Mouse (Mus musculus) spleen, adult 2 months (tissue): ENCODE measurements at regions not wholly inside any gene's neighbourhood (a gene's known extent, or its start where the extent isn't known, plus 50 kb on each side); places are given as distances from the start of the nearest gene placed in this dataset.
A peak's percentile ranks its signal among the peaks of the same experiment; 100 is the strongest.

ENCODE experiments used
- DNase-seq, 2 experiments: peaks; one replicate each; pipeline versions ENCODE4 v3.0.0 to v3.0.0-alpha.2; 2012 to 2021; ENCODE audit warnings: low spot score in 2 of 2, low read depth in 1 of 2
- H3K27ac ChIP-seq: fragments of 200-500 bp; 2 replicates; pipeline ENCODE4 v1.5.1; 2012; ENCODE audit warnings: low read length, inconsistent platforms; ENCODE audit not compliant: insufficient read depth
- H3K27me3 ChIP-seq: fragments of 200-500 bp; 2 replicates; pipeline ENCODE4 v1.6.1; 2012; ENCODE audit warnings: mild to moderate bottlenecking, moderate library complexity, low read length, inconsistent platforms; ENCODE audit not compliant: control insufficient read depth, insufficient read depth
- H3K36me3 ChIP-seq: fragments of 200-500 bp; 2 replicates; pipeline ENCODE4 v1.6.1; 2012; ENCODE audit warnings: mild to moderate bottlenecking, low read length, inconsistent platforms; ENCODE audit not compliant: control insufficient read depth, insufficient read depth
- H3K4me1 ChIP-seq: fragments of 200-500 bp; 2 replicates; pipeline ENCODE4 v1.6.1; 2011; ENCODE audit warnings: inconsistent platforms; ENCODE audit not compliant: control insufficient read depth, insufficient read depth, insufficient read length
- H3K4me3 ChIP-seq: fragments of 200-500 bp; 2 replicates; pipeline ENCODE4 v1.5.1; 2011; ENCODE audit warnings: mild to moderate bottlenecking, inconsistent platforms; ENCODE audit not compliant: insufficient read depth, insufficient read length; ENCODE audit errors: extremely low read depth
- CTCF ChIP-seq: fragments of 200-500 bp; IDR thresholded peaks from 2 replicates; pipeline ENCODE4 v1.5.1; 2011; ENCODE audit warnings: mild to moderate bottlenecking, inconsistent platforms; ENCODE audit not compliant: insufficient read depth, insufficient read length, insufficient replicate concordance; ENCODE audit errors: extremely low read depth
- POLR2A ChIP-seq: fragments of 200-500 bp; IDR thresholded peaks from 2 replicates; pipeline ENCODE4 v1.6.1; 2011; ENCODE audit warnings: low read depth, low read length, inconsistent platforms
- WGBS: fragments of 180-500 bp; shearing (Covaris S2); methylation state at CpG from one replicate; pipeline ENCODE4 v1.1.7; 2018; 5-methylcytosine and 5-hydroxymethylcytosine counted together

DNA sequence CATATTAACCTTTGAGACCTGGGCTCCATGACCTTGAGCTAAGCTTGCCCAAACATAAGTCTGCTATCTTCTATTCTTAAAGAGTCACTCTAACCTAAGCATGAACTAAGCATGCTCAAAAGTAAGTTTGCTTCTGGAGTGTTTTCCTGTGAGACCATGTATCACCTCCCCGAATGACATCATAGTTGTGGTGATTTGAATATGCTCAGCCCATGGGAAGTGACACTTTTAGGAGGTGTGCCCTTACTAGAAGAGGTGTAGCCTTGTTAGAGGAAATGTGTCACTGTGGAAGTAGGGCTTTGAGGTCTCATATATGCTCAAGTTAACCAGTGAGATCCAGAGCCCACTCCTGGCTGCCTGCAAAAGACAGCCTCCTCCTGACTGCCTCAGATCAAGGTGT lies 114.7 kb upstream of the Sesn3 start:
- Histone ChIP-seq H3K4me1 (no peaks in the 10 kb centered on the region), H3K36me3 (no peaks in the 10 kb centered on the region; the same call in 1 of the 2 replicates), H3K4me3 (no peak overlapping the region), H3K27me3 (no peaks in the 10 kb centered on the region), H3K27ac (no peak overlapping the region)
- TF ChIP-seq POLR2A, result no peak
- no peak for TF ChIP-seq CTCF
- whole genome bisulfite sequencing, result 94% methylated on average over 1 of the region's 1 CpGs
- DNase-seq, result peak in 1 of 2 experiments; percentile 31

DNA sequence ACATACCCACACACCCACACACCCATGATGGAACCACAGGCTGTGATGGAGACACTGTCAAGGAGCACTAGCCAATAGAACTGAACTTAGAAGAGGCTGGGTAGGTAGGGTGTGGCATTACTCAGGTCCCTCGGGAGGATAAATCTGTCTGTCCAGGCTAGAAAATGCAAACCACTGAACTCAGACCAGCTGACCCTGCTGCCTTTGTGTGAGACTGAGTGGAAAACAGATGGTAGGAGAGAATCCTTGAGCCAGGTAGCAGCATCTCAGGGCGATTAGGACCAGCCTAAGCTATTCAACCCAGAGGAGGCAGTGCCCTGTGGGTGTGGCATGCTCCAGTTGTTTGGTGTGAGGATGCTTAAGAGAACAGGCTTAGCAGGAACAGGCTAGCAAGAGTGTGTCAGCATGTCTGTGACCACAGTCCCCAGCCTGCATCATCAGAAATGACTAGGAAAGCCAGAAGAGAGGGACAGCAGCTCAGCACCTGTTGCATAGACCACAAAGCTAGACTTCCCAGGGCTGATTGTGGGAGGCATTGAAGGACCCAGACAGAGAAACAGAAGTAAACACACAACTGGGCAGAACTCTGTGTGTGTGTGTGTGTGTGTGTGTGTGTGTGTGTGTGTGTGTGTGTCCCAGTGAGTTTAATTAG lies 103.2 kb upstream of the Sesn3 start:
- peaks cover 12% of the 10 kb centered on the region; the same call in 1 of the 2 replicates for H3K4me1 ChIP-seq
- H3K4me3 ChIP-seq, result no peak overlapping the region
- WGBS, result 54% methylated on average over 2 of the region's 2 CpGs
- DNase-seq, result no peak
- H3K36me3 ChIP-seq, result no peaks in the 10 kb centered on the region
- TF ChIP-seq CTCF (no peak), POLR2A (no peak)
- H3K27me3 ChIP-seq, result no peaks in the 10 kb centered on the region
- no peak overlapping the region for H3K27ac ChIP-seq

DNA sequence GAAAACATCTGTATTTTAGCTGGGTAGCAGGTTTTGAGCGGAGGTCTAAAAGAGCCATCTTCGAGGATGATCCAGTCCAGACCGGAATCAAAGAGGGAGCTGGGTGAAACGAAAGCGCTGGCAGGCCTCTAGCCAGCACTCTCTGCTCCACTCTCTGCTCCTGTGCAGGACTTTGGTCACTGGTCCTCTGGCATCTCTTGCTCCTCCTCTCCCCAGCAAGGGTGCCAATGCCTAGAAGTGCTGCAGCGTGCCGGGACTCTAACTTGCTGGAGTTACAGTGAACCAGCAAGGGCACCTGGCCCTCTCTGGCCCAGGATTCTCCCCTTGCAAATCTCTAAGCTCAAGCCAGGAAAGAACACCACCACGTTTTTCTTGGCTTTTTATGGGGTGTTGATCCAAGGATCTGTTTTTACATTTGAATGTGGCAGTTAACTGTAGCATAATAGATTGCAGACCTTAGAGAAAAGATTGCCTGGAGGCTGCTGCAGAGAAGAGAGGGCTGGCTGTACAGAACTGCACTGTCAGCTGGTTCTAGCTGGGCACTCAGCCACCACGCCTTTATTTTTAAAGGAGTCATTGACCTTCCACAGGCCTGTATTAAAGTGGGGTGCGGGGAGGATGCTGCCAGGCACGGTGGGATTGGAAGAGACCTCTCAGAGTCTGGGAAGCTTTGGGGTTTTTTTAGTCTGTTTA lies 101.1 kb upstream of the Sesn3 start:
- no peak overlapping the region for H3K27ac ChIP-seq
- DNase-seq, result no peak
- TF ChIP-seq CTCF, result no peak
- TF ChIP-seq POLR2A, result no peak
- 75% methylated on average over 11 of the region's 11 CpGs for WGBS
- H3K36me3 ChIP-seq, result no peaks in the 10 kb centered on the region
- no peak overlapping the region for H3K4me3 ChIP-seq
- no peaks in the 10 kb centered on the region for H3K27me3 ChIP-seq
- H3K4me1 ChIP-seq, result peaks cover 12% of the 10 kb centered on the region; the same call in 1 of the 2 replicates

DNA sequence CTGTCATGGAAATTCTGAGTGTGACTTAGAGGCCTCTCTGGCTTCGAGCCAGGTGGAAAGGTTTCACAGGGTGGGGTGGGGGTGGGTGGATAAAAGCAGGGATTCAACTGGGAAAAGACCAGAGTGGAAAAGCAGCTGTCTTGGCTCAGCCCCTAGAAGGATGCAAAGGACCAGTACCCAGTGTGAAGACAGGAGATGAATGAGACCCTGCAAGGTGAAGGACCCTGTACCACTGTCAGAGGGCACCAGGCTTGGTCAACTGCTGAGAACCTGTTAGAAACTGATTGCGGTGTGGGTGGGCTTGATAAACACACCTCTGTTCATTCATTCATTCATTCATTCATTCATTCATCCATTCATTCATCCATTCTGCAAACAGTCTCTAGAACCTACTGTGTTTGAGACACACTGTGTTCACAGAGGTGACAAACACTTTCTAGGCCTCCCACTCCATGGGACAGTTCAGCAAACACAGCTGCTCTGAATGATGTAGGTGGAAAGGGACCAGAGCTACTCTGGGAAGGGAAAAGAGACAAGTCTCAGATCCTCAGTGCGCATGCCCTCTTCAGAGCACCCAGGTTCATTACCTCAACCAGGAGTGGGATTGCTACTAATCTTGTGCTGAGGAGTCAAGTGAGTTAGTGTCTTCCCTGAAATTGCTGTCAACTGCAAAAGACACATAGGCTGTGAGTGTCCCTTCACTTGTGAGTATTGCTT lies 100.4 kb upstream of the Sesn3 start:
- no peak overlapping the region for H3K4me3 ChIP-seq
- no peak for DNase-seq
- H3K36me3 ChIP-seq, result no peaks in the 10 kb centered on the region
- H3K27ac ChIP-seq, result no peak overlapping the region
- no peaks in the 10 kb centered on the region for H3K27me3 ChIP-seq
- 77% methylated on average over 3 of the region's 3 CpGs for WGBS
- H3K4me1 ChIP-seq, result peaks cover 12% of the 10 kb centered on the region; the same call in 1 of the 2 replicates
- TF ChIP-seq POLR2A (no peak), CTCF (no peak)

DNA sequence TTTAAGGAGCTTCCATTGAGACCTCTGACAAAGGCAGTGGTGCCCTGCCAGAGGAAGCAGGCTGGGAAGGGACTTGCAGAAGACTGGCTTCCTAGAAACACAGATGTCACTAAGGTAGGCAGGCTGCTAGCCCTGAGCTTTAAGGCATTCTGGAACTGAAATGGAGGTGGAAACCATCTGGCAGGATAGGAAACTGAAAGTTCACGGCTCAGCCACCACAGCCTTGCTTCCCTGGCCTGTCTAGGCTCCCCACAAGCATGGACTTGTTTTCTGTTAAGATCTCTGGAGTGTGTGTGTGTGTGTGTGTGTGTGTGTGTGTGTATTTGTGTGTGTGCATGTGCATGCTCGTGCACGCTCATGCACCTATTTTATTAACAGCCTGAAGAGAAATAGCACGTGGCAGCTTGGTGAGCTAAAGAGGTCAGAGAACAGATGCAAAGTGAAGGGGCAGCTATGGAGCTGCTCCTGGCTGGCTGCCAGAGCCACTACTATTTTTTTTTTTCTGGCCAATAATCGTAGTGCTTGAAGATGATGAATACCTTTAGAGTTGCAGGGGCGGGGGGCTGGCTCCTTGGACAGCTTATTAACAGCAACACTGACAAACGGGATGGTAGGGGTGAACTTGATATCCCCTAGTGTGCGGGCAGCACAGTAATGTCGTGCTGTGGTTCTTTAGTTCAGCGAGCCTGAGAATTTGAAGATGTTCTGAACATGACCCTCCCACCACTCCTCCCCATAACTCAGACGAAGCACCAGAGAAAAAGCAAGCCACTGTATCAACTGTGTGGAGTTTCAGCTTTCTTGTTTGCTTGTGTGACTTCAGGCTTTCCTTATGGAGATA lies 99.6 kb upstream of the Sesn3 start:
- no peaks in the 10 kb centered on the region for H3K36me3 ChIP-seq
- DNase-seq, result no peak
- H3K4me1 ChIP-seq, result peaks cover 12% of the 10 kb centered on the region; the same call in 1 of the 2 replicates
- 28% methylated on average over 11 of the region's 11 CpGs for WGBS
- H3K27ac ChIP-seq, result no peak overlapping the region
- no peak overlapping the region for H3K4me3 ChIP-seq
- no peaks in the 10 kb centered on the region for H3K27me3 ChIP-seq
- TF ChIP-seq CTCF (no peak), POLR2A (no peak)

DNA sequence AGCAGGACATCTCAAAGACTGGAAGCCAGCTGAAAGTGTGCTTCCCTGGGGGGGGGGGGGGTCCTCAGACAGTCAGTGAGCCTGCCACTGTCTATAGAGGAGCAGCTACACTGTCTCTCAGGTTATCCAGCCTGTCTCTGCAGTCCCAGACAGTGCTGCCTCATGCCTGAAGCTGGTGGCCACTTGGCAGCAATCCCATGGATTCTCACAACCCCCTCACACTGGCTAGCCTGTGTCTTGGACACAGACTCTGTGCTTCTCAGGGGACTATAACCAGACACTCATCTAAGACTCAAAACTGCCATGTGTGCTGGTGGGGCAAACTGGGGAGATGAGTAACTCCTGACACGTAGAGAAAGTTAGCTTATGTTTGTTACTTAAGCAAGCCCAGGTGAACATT lies 95.1 kb upstream of the Sesn3 start:
- no peak for DNase-seq
- Histone ChIP-seq H3K27me3 (no peaks in the 10 kb centered on the region), H3K36me3 (no peaks in the 10 kb centered on the region), H3K4me1 (peaks cover 9% of the 10 kb centered on the region; the same call in 1 of the 2 replicates), H3K27ac (no peak overlapping the region), H3K4me3 (no peak overlapping the region)
- TF ChIP-seq POLR2A, result no peak
- TF ChIP-seq CTCF, result no peak
- WGBS, result 97% methylated on average over 1 of the region's 1 CpGs
